Mouse (Mus musculus) hindbrain, embryonic 15.5 days (tissue): ENCODE measurements around the gene Gm20388. TPM values are rescaled to one million over a fixed set of nuclear protein-coding genes. Genes with fewer than 3 reads are reported as not detected.
A peak's percentile ranks its signal among the peaks of the same experiment; 100 is the strongest.

ENCODE experiments used
- ATAC-seq: fragments of 200-750 bp; cut with Nextera tagmentation; 2 replicates; pipeline ENCODE4 v1.8.0; 2017; ENCODE audit warnings: low read depth, moderate number of reproducible peaks, moderate TSS enrichment; ENCODE audit not compliant: low FRiP score
- H3K27ac ChIP-seq: fragments of 300-500 bp; sonication (generic); replicated peaks from 2 replicates; pipeline ENCODE4 v1.5.1; 2015; ENCODE audit warnings: mild to moderate bottlenecking, inconsistent platforms
- H3K27me3 ChIP-seq: fragments of 300-500 bp; sonication (generic); 2 replicates; pipeline ENCODE4 v1.6.1; 2015; ENCODE audit warnings: control low read depth, inconsistent platforms
- H3K36me3 ChIP-seq: fragments of 300-500 bp; sonication (generic); 2 replicates; pipeline ENCODE4 v1.6.1; 2015; ENCODE audit warnings: control low read depth, inconsistent platforms
- H3K4me1 ChIP-seq: fragments of 300-500 bp; sonication (generic); replicated peaks from 2 replicates; pipeline ENCODE4 v1.6.1; 2015; ENCODE audit warnings: control low read depth, inconsistent platforms
- H3K4me2 ChIP-seq: fragments of 300-500 bp; sonication (generic); 2 replicates; pipeline ENCODE4 v1.6.1; 2015; ENCODE audit warnings: moderate library complexity, mild to moderate bottlenecking, inconsistent platforms
- H3K4me3 ChIP-seq: fragments of 300-500 bp; sonication (generic); 2 replicates; pipeline ENCODE4 v1.5.1; 2015; ENCODE audit warnings: mild to moderate bottlenecking, inconsistent platforms
- H3K9ac ChIP-seq: fragments of 300-500 bp; sonication (generic); 2 replicates; pipeline ENCODE4 v1.6.1; 2015; ENCODE audit warnings: inconsistent platforms
- H3K9me3 ChIP-seq: fragments of 300-500 bp; sonication (generic); 2 replicates; pipeline ENCODE4 v1.6.1; 2016; ENCODE audit warnings: control low read depth, inconsistent platforms
- WGBS: fragments of 180-500 bp; shearing (Covaris S2); methylation state at CpG from one replicate; pipeline ENCODE4 v1.1.7; 2015; 5-methylcytosine and 5-hydroxymethylcytosine counted together
- polyA plus RNA-seq: library from polyadenylated mRNA; unstranded; fragments of >200 nt; fragmentation: Nextera tagmentation; extraction: Ambion mirVana; gene quantifications from 2 replicates; pipeline ENCODE4 v1.2.1, GENCODE M21; 2015

Gene Gm20388
- polyA plus RNA-seq, 1 experiment from 2014 or later, result 5.4 TPM

DNA sequence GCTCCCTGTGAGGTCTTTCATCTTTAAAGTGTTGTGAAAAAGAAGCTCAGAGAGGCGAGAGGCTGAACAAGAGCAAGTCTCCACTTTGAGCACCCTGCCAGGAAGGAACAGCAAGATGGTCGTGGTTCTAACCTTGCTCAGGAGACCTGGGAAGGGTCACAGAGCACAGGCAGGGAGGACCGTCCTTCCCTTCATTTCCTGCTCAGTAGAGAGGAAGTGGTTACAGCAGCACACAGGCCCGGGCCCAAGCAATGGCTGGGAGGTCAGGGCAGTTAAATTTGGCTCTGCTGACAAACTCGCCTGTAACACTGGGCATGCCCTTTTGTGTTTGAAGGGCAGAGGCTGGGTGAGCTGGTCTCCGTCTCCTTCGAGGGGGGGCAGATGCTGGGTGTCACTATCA, 914.0 kb downstream of the Gm20388 start:
- H3K27ac ChIP-seq, result no peak overlapping the region
- 72% methylated on average over 7 of the region's 7 CpGs for WGBS
- ATAC-seq, result no peak

DNA sequence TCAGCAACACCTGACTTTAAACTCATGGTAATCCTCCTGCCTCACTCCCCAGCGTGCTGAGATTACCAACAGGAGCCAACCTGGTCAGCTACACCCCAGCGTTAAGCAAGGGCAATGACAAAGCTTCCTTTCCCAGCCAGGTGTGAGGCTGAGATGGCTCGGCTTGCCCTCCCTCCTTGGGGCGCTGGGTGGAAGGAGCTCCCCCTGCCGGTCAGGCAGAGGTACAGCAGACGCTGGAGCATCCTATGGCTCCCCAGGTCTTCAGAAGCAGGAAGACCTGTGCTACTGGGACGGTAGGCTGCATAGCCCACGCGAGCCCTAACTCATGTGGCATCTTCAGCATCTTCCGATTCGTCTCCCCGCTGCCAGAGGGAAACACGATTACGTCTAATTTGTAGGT, 917.6 kb downstream of the Gm20388 start:
- H3K36me3 ChIP-seq, result no peaks in the 10 kb centered on the region
- H3K27me3 ChIP-seq, result no peaks in the 10 kb centered on the region
- WGBS, result 9% methylated on average over 14 of the region's 14 CpGs
- ATAC-seq, result no peak
- H3K4me1 ChIP-seq, result no peaks in the 10 kb centered on the region
- H3K9me3 ChIP-seq, result no peaks in the 10 kb centered on the region
- no peak overlapping the region for H3K9ac ChIP-seq
- no peak overlapping the region for H3K4me2 ChIP-seq
- H3K4me3 ChIP-seq, result no peak overlapping the region
- H3K27ac ChIP-seq, result no peak overlapping the region

More for the DNA sequence above, 914.0 kb downstream of the Gm20388 start:
- Histone ChIP-seq H3K9me3 (no peaks in the 10 kb centered on the region), H3K27me3 (0 out of 2 replicates have a peak, but pooled peaks cover 6% of the 10 kb centered on the region), H3K4me3 (no peak overlapping the region), H3K36me3 (no peaks in the 10 kb centered on the region), H3K4me2 (no peak overlapping the region), H3K4me1 (no peaks in the 10 kb centered on the region), H3K9ac (no peak overlapping the region)

DNA sequence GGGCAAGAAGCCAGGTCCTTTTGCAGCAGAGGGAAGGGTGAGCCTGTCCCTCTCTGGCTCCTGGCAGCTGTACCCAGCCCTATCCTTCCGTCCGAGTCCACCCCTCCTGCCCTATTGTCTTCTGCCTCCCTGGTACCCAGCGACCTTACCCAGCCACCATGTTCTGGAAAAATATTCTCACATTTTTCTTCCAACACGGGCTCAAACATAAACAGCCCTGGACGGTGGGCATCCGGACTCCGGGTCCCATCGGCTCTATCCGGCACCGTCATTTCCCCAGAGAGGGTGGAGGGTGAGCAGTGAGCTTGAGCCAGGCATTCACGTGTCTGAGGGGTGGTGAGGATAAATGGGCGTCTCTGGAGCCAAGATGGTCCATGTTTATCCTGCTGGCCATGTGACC, 920.0 kb downstream of the Gm20388 start:
- WGBS, result 85% methylated on average over 12 of the region's 12 CpGs
- Histone ChIP-seq H3K4me1 (no peaks in the 10 kb centered on the region), H3K4me2 (no peak overlapping the region), H3K9me3 (no peaks in the 10 kb centered on the region), H3K9ac (no peak overlapping the region), H3K27me3 (no peaks in the 10 kb centered on the region), H3K36me3 (no peaks in the 10 kb centered on the region), H3K4me3 (no peak overlapping the region), H3K27ac (no peak overlapping the region)
- ATAC-seq, result no peak

DNA sequence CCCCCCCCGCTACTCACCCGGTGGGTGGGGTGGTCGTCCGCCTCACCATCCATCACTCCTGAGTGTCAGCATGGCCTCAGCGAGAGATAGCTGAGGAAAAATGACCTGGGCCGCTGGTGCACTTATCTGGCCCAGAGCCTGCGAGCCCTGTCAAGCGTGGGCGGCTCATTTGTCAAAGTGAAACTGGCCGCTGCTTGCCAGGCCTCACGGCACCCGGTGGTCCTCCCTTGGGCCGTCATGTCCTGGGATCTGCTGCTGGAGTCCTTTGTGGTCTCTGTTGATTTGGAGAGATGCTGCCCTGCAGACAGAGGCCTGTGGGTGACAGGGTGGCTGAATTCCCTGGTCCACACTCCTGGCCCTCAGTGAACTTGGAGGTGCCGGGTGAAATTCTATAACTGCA, 921.4 kb downstream of the Gm20388 start:
- Histone ChIP-seq H3K9ac (no peak overlapping the region), H3K27ac (no peak overlapping the region), H3K4me1 (no peaks in the 10 kb centered on the region), H3K4me3 (no peak overlapping the region), H3K27me3 (no peaks in the 10 kb centered on the region), H3K36me3 (no peaks in the 10 kb centered on the region), H3K9me3 (no peaks in the 10 kb centered on the region), H3K4me2 (peak overlapping the region; percentile 6; the same call in 1 of the 2 replicates)
- ATAC-seq, result peak; percentile 27; the same call in 1 of the 2 replicates
- WGBS, result 19% methylated on average over 13 of the region's 14 CpGs

DNA sequence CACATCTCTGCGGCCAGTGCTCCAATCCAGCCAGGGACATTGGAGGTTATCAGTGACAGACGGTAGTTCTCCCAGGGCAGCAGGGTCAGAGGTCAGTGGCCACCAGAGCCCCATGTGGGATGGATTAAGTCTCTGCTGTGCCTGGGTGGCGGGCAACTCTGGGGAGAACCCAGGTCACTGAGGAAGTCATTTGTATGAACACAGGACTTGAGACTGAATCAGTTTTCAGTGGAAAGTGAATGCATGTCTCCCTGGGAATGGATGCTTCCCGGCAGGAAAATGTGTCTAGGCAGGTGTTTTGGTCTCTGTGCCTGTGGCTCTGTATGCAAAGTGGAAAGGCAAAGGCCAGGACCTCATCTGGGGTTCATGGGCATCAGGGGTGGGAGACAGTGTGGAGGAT, 922.6 kb downstream of the Gm20388 start:
- Histone ChIP-seq H3K36me3 (no peaks in the 10 kb centered on the region), H3K4me2 (no peak overlapping the region), H3K4me1 (no peaks in the 10 kb centered on the region), H3K4me3 (no peak overlapping the region), H3K9ac (no peak overlapping the region), H3K27me3 (no peaks in the 10 kb centered on the region), H3K9me3 (no peaks in the 10 kb centered on the region), H3K27ac (no peak overlapping the region)
- ATAC-seq, result no peak
- WGBS, result 37% methylated on average over 4 of the region's 4 CpGs

DNA sequence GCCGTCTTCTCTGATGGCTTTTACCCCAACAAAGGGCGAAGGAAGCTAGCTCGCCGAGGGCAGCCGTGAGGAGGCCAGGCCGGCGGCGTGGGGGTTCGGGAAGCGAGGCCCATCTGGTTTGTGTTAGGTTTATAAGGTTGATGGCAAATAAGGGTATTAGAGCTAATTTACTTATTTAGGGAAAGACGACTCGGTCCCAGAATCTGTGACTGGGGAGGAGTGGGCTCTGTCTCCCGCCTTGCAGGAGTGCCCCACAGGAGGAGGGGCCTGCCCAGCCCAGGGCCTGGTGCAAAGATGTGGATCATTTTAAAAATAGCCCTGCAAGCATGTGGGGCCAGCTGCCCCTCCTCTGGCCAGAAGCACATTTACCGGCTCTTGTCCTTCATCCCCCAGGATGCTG, 928.4 kb downstream of the Gm20388 start:
- Histone ChIP-seq H3K4me2 (no peak overlapping the region), H3K27me3 (no peaks in the 10 kb centered on the region), H3K9me3 (no peaks in the 10 kb centered on the region), H3K36me3 (no peaks in the 10 kb centered on the region), H3K27ac (no peak overlapping the region), H3K4me1 (no peaks in the 10 kb centered on the region), H3K4me3 (no peak overlapping the region), H3K9ac (no peak overlapping the region)
- ATAC-seq, result no peak
- 81% methylated on average over 14 of the region's 14 CpGs for whole genome bisulfite sequencing

DNA sequence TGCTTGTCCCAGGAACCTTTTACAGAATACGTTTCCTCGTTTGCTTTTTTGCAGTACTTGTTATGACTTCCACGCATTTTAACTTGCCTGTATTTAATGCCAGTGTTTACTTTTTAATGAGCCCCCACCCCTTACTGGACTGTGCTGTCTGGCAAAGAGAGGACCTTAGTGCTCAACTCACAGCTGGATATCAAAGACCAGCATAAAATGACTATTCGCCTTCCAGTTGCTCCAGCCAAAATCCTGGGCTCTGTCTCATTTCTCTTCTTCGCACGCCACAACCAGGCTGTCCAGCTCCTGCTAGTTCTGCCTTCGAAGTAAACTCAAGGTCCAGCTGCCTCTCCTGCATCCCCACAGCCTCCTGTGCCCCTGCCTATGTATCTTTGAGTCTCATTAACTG, 932.4 kb downstream of the Gm20388 start:
- no peaks in the 10 kb centered on the region for H3K36me3 ChIP-seq
- 77% methylated on average over 7 of the region's 7 CpGs for WGBS
- H3K4me1 ChIP-seq, result peaks cover 10% of the 10 kb centered on the region
- H3K9ac ChIP-seq, result no peak overlapping the region
- 0 out of 2 replicates have a peak, but pooled peaks cover 5% of the 10 kb centered on the region for H3K27me3 ChIP-seq
- H3K27ac ChIP-seq, result no peak overlapping the region
- ATAC-seq, result no peak
- no peak overlapping the region for H3K4me2 ChIP-seq
- H3K9me3 ChIP-seq, result no peaks in the 10 kb centered on the region
- H3K4me3 ChIP-seq, result no peak overlapping the region

DNA sequence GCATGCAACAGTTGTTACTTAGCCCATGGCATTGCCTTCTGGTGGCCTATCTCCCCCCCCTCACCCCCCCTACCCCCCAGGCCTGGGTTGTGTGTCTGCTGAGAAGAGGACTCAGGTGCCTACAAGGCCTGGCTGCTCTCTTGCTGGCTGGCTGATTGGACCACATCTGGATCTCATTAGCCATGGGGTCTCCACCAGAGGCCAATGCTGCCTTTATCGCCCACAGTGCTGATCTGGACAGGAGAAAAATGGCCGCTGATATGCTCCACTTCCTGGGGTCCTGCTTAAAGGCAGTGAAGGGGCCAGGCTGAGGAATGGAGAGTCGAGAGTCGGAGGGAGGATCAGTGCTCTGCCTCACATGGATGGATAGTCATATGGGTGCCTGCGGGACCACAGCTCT, 935.4 kb downstream of the Gm20388 start:
- H3K27me3 ChIP-seq, result 0 out of 2 replicates have a peak, but pooled peaks cover 5% of the 10 kb centered on the region
- WGBS, result 76% methylated on average over 5 of the region's 5 CpGs
- H3K4me1 ChIP-seq, result peaks cover 15% of the 10 kb centered on the region
- no peaks in the 10 kb centered on the region for H3K9me3 ChIP-seq
- H3K36me3 ChIP-seq, result no peaks in the 10 kb centered on the region
- no peak overlapping the region for H3K4me2 ChIP-seq
- H3K27ac ChIP-seq, result no peak overlapping the region
- no peak for ATAC-seq
- no peak overlapping the region for H3K4me3 ChIP-seq
- no peak overlapping the region for H3K9ac ChIP-seq

DNA sequence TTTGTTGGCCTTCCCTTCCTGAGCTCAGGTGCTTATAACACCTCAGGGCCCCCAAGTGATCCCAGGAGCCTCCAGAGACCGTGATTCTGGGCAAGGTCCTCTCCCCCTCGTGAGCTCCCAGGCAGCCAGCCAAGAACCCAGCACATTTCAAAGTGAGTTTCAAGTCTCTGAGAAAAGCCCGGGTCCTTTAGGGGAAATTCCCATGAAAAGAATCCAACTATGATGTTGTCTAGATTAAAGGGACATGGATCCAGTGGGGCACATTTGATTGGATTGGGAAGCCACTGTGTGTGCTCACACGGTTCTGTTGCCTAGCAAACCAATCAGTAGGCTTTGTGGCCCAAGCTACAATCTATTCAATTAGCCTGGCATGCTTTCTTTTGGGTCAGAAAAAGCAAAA, 936.6 kb downstream of the Gm20388 start:
- H3K4me1 ChIP-seq, result peaks cover 15% of the 10 kb centered on the region
- no peaks in the 10 kb centered on the region for H3K36me3 ChIP-seq
- no peaks in the 10 kb centered on the region for H3K9me3 ChIP-seq
- H3K9ac ChIP-seq, result no peak overlapping the region
- ATAC-seq, result peak; percentile 66; the same call in 1 of the 2 replicates
- no peak overlapping the region; the same call in 1 of the 2 replicates for H3K27ac ChIP-seq
- 0 out of 2 replicates have a peak, but pooled peaks cover 5% of the 10 kb centered on the region for H3K27me3 ChIP-seq
- H3K4me2 ChIP-seq, result no peak overlapping the region; the same call in 1 of the 2 replicates
- 15% methylated on average over 4 of the region's 4 CpGs for WGBS
- H3K4me3 ChIP-seq, result no peak overlapping the region

DNA sequence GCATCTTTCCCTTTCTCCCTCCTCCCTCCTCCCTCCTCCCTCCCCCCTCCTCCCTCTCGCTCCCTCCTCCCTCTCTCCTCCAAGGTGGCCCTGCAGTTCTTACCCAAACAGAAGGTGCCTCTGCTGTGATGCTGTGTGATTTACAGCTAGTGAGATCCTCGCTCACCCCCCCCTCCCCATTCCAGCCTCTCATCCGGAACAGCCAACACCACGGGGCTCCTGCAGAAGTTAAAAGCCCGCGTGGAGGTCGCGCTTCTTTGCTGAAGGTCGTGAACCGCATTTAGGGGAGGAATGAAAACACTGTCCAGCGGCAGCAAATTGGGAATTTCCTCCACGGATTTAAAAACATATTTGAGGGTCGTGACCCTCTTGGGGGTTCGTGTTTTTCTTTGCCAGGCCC, 937.1 kb downstream of the Gm20388 start:
- Histone ChIP-seq H3K9ac (no peak overlapping the region), H3K4me3 (no peak overlapping the region), H3K9me3 (no peaks in the 10 kb centered on the region), H3K36me3 (no peaks in the 10 kb centered on the region), H3K4me1 (peaks cover 15% of the 10 kb centered on the region), H3K27me3 (0 out of 2 replicates have a peak, but pooled peaks cover 5% of the 10 kb centered on the region), H3K27ac (no peak overlapping the region; the same call in 1 of the 2 replicates), H3K4me2 (peak overlapping the region; percentile 34)
- 10% methylated on average over 13 of the region's 14 CpGs for WGBS
- 0 out of 2 replicates have a peak, but pooled peaks have one; percentile 15 for ATAC-seq

DNA sequence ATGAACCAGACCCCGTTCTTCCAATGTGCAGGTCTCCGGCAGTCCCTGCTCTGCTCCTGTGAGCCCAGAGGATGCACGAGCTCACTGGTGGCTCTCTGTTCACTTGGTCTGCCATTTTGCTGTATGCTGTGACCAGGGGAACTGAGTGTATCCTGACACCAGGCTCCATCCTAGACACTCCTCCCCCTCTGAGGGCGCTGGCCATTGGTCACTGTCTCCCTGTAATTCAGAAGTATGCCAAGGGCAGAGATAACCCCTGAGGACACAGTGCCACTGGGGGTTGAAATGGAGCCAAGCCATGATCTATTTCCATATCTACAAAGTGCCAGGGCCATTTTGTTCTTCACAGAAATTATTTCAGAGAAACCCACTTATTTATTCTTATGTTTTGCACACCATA, 937.8 kb downstream of the Gm20388 start:
- Histone ChIP-seq H3K4me1 (peaks cover 15% of the 10 kb centered on the region), H3K9ac (no peak overlapping the region), H3K27me3 (0 out of 2 replicates have a peak, but pooled peaks cover 5% of the 10 kb centered on the region), H3K9me3 (no peaks in the 10 kb centered on the region), H3K4me3 (no peak overlapping the region), H3K4me2 (no peak overlapping the region), H3K27ac (no peak overlapping the region), H3K36me3 (no peaks in the 10 kb centered on the region)
- 72% methylated on average over 4 of the region's 4 CpGs for WGBS
- no peak for ATAC-seq

DNA sequence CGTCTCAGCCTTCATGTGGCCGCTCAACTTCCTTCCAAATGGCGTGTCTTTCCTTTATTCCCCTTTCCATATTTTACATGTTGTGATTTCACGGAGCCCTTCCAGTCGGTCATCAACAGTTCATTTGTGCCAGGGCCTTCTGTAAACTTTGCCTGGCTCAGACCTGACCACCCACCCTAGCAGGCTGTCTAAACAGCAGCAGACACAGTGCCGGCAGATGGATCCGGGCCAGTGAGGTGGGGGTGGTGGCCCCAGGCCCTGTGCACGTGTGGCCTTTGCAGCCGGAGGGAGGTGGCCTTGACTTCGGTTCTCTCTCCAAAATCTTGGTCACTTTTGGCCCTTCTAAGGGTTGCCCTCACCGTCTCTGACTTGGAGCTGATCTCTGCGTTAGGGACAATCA, 940.8 kb downstream of the Gm20388 start:
- no peaks in the 10 kb centered on the region for H3K9me3 ChIP-seq
- H3K27me3 ChIP-seq, result no peaks in the 10 kb centered on the region
- H3K4me3 ChIP-seq, result no peak overlapping the region
- ATAC-seq, result no peak
- H3K9ac ChIP-seq, result no peak overlapping the region
- no peaks in the 10 kb centered on the region for H3K36me3 ChIP-seq
- WGBS, result 86% methylated on average over 12 of the region's 12 CpGs
- no peak overlapping the region for H3K4me2 ChIP-seq
- H3K4me1 ChIP-seq, result peaks cover 15% of the 10 kb centered on the region
- H3K27ac ChIP-seq, result no peak overlapping the region

DNA sequence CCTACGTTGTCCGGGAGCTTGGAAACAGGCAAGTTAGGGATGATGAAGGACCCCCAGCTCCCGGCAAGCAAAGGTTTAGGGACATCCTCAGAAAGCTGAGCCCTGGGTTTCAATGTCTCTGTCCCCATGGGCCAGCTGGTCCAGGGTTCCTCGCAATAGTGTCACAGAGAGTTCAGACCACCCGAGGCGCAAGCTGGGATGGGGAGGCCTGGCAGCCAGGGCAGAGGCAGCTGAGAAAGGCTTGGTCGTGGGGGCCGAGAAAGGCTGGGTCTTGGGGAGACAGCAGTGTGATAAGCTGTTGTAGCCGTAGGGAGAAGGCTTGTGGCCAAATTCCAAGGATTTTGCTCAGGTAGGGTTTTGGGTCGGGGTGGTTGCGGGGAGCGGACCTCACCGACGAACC, 949.2 kb downstream of the Gm20388 start:
- no peaks in the 10 kb centered on the region for H3K9me3 ChIP-seq
- no peaks in the 10 kb centered on the region for H3K27me3 ChIP-seq
- H3K4me2 ChIP-seq, result no peak overlapping the region
- H3K9ac ChIP-seq, result no peak overlapping the region
- no peak overlapping the region for H3K4me3 ChIP-seq
- ATAC-seq, result no peak
- 88% methylated on average over 14 of the region's 14 CpGs for WGBS
- no peaks in the 10 kb centered on the region for H3K4me1 ChIP-seq
- H3K27ac ChIP-seq, result no peak overlapping the region
- no peaks in the 10 kb centered on the region for H3K36me3 ChIP-seq
